Mouse (Mus musculus) WW6 (cell line): Measurements from ENCODE around the gene Cd300ld5.
"Not testable (repeated sequence)": the region's sequence is repeated elsewhere in the genome, so short reads cannot be mapped to it uniquely, and the experiment has no call there.

Source experiments
- DNase-seq: peaks from one replicate; pipeline ENCODE4 v3.0.0-alpha.2; 2013; ENCODE audit warnings: low read depth, low spot score

The Cd300ld5 gene

GRCm38 (mm10) chr11:115049282-115049895, 11.8 kb upstream of the Cd300ld5 start:
- no peak for DNase-seq

GRCm38 (mm10) chr11:115048259-115048658, 10.7 kb upstream of the Cd300ld5 start, which contains the start of gene Cd300ld3:
Gene Cd300ld3, minus strand, starts transcription at chr11:115048409.
- DNase-seq, result no peak

- DNase-seq, result not testable (repeated sequence)
Measured at GRCm38 (mm10) chr11:115026912-115027311, 10.7 kb downstream of the Cd300ld5 start, which contains the start of gene Cd300ld4. Gene Cd300ld4, minus strand, starts transcription at chr11:115027012.

GRCm38 (mm10) chr11:115016093-115016492, 21.5 kb downstream of the Cd300ld5 start, which contains the start of gene Cd300ld2:
Gene Cd300ld2, minus strand, starts transcription at chr11:115016193.
- DNase-seq, result not testable (repeated sequence)

GRCm38 (mm10) chr11:115004070-115004469, 33.5 kb downstream of the Cd300ld5 start:
- no peak for DNase-seq

GRCm38 (mm10) chr11:115001474-115002040, 36.0 kb downstream of the Cd300ld5 start, which contains the start of gene Cd300c2:
Gene Cd300c2, minus strand, starts transcription at chr11:115001880.
- no peak for DNase-seq

GRCm38 (mm10) chr11:114989793-114990192, 47.8 kb downstream of the Cd300ld5 start, which contains the start of gene Cd300ld:
Gene Cd300ld, minus strand, starts transcription at chr11:114989922.
- no peak for DNase-seq

- DNase-seq, result no peak
Measured at GRCm38 (mm10) chr11:114981866-114982265, 55.7 kb downstream of the Cd300ld5 start.
